ENCODE assay signal across 24 mouse cellular contexts in genomic region chr5:76947142-76947541, GRCm38 (mm10). TPM values are rescaled to one million over a fixed set of nuclear protein-coding genes. Genes with fewer than 3 reads are reported as not detected.
DNase-seq lines count a peak whose midpoint lies in the region; ATAC-seq and TF ChIP-seq lines count a peak whose summit lies in the region.
"Had no signal": no experiment of that assay in that cellular context is flagged by ENCODE, and none has a peak within 500 bp of the region (broad histone marks: within the 10 kb centered on the region; RNA-seq: fewer than 3 reads in every experiment).

No protein-coding gene starts in this region.

- no peaks in the 10 kb centered on the region for H3K27me3 ChIP-seq in heart, embryonic 13.5 days (replicated peaks)
- H3K27me3 ChIP-seq in liver, embryonic 12.5 days (replicated peaks) = no peaks in the 10 kb centered on the region
- H3K27me3 ChIP-seq in heart, postnatal 0 days (ENCODE audit: control insufficient read depth, insufficient read depth, low read length) = no peaks in the 10 kb centered on the region
- H3K27me3 ChIP-seq: embryonic facial prominence, embryonic 13.5 days; forebrain, embryonic 12.5 days; hindbrain, embryonic 13.5 days; midbrain, embryonic 13.5 days had no signal

- H3K36me3 ChIP-seq in heart, embryonic 13.5 days = peaks cover 14% of the 10 kb centered on the region; the same call in 1 of the 2 replicates
- H3K36me3 ChIP-seq in liver, embryonic 12.5 days = peaks cover 44% of the 10 kb centered on the region
- H3K36me3 ChIP-seq in heart, postnatal 0 days (replicated peaks; ENCODE audit: control insufficient read depth, insufficient read depth, low read length) = no peaks in the 10 kb centered on the region
- H3K36me3 ChIP-seq: hindbrain, embryonic 13.5 days; midbrain, embryonic 13.5 days had no signal

- TF ChIP-seq CTCF in heart, postnatal 0 days (IDR thresholded peaks at IDR 0.05; ENCODE audit: low read depth) = no peak

- no peak for ATAC-seq in heart, embryonic 13.5 days (ENCODE audit: extremely low read depth, insufficient number of reproducible peaks, low FRiP score, low TSS enrichment)
- ATAC-seq in liver, embryonic 12.5 days = no peak
- no peak for ATAC-seq in heart, postnatal 0 days (ENCODE audit: insufficient read depth, low read depth)
- no peak for ATAC-seq in granulocyte monocyte progenitor cell, adult 5-6 weeks (replicated peaks; ENCODE audit: poor library complexity, severe bottlenecking)
- ATAC-seq: midbrain, embryonic 13.5 days had no signal

- no peak overlapping the region for H3K4me3 ChIP-seq in heart, embryonic 13.5 days
- no peak overlapping the region for H3K4me3 ChIP-seq in liver, embryonic 12.5 days
- H3K4me3 ChIP-seq in heart, postnatal 0 days (ENCODE audit: low read depth, low read length) = no peak overlapping the region
- H3K4me3 ChIP-seq: embryonic facial prominence, embryonic 13.5 days; erythroblast, embryonic 14.5 days; forebrain, embryonic 12.5 days; hindbrain, embryonic 13.5 days; midbrain, embryonic 13.5 days had no signal

- WGBS in heart, embryonic 13.5 days = 56% methylated on average over 4 of the region's 4 CpGs
- WGBS in liver, embryonic 12.5 days (ENCODE audit: insufficient replicate concordance) = 68% methylated on average over 4 of the region's 4 CpGs
- 37% methylated on average over 4 of the region's 4 CpGs for WGBS in heart, postnatal 0 days

- TF ChIP-seq EP300 in heart, postnatal 0 days (IDR thresholded peaks at IDR 0.05; ENCODE audit: low read depth) = no peak

- peak; percentile 90 for DNase-seq in heart, adult 11 months
- DNase-seq in heart, postnatal 10 days = no peak
- no peak for DNase-seq in heart, postnatal 4 days
- no peak for DNase-seq in liver
- no peak for DNase-seq in heart, postnatal 0 days (ENCODE audit: low spot score)
- DNase-seq: adrenal gland, postnatal 25 days; cerebellum, adult 8-10 months; cerebellum, postnatal 36 days; embryo, embryonic 11 days; kidney, adult 18-20 months; lung, adult 2 months; lung, postnatal 14 days had no signal

- H3K4me1 ChIP-seq in heart, embryonic 13.5 days = peaks cover 55% of the 10 kb centered on the region
- H3K4me1 ChIP-seq in liver, embryonic 12.5 days = peaks cover 47% of the 10 kb centered on the region
- peaks cover 41% of the 10 kb centered on the region for H3K4me1 ChIP-seq in heart, postnatal 0 days (ENCODE audit: control insufficient read depth, insufficient read depth)

- 0 out of 2 replicates have a peak overlapping the region, but pooled peaks have one; percentile 42 for H3K4me2 ChIP-seq in heart, embryonic 13.5 days
- peak overlapping the region; percentile 27 for H3K4me2 ChIP-seq in liver, embryonic 12.5 days
- H3K4me2 ChIP-seq in heart, postnatal 0 days (ENCODE audit: low read depth, low read length) = no peak overlapping the region
- H3K4me2 ChIP-seq: embryonic facial prominence, embryonic 13.5 days; forebrain, embryonic 12.5 days; hindbrain, embryonic 13.5 days; midbrain, embryonic 13.5 days had no signal

- peak overlapping the region; percentile 71 for H3K27ac ChIP-seq in heart, embryonic 13.5 days (replicated peaks)
- no peak overlapping the region for H3K27ac ChIP-seq in liver, embryonic 12.5 days
- H3K27ac ChIP-seq in heart, postnatal 0 days (ENCODE audit: low read depth) = peak overlapping the region; percentile 68
- H3K27ac ChIP-seq: embryonic facial prominence, embryonic 13.5 days; forebrain, embryonic 12.5 days; hindbrain, embryonic 13.5 days; midbrain, embryonic 13.5 days had no signal

- H3K9ac ChIP-seq in heart, embryonic 13.5 days = no peak overlapping the region
- no peak overlapping the region for H3K9ac ChIP-seq in liver, embryonic 12.5 days
- H3K9ac ChIP-seq in heart, postnatal 0 days (replicated peaks; ENCODE audit: low read depth, low read length) = no peak overlapping the region
- H3K9ac ChIP-seq: embryonic facial prominence, embryonic 13.5 days; forebrain, embryonic 12.5 days; hindbrain, embryonic 13.5 days; midbrain, embryonic 13.5 days had no signal

- intact Hi-C loops in heart, postnatal 10 days (cut with DNase I) = no loop called here

- H3K9me3 ChIP-seq in heart, embryonic 13.5 days = no peaks in the 10 kb centered on the region
- H3K9me3 ChIP-seq in liver, embryonic 12.5 days (replicated peaks) = no peaks in the 10 kb centered on the region
- no peaks in the 10 kb centered on the region for H3K9me3 ChIP-seq in heart, postnatal 0 days (replicated peaks; ENCODE audit: control insufficient read depth, low read length)
- H3K9me3 ChIP-seq: embryonic facial prominence, embryonic 13.5 days; forebrain, embryonic 12.5 days; midbrain, embryonic 13.5 days had no signal

RNA-seq across cellular contexts. Expression of gene Paics, which starts 4.0 kb away (rescaled TPM):
- total RNA-seq in heart, postnatal 10 days (2021) = 100 to 1,000 TPM; 166 to 168 TPM
- 229 and 249 TPM in 2 replicates for polyA plus RNA-seq in heart, embryonic 13.5 days (2015; fragmentation: Nextera tagmentation; extraction: Ambion mirVana)
- 100 to 1,000 TPM; 173 to 183 TPM for total RNA-seq in heart, postnatal 4 days (2021)
- 246 and 250 TPM in 2 replicates for polyA plus RNA-seq in liver, embryonic 12.5 days (2016; fragmentation: Nextera tagmentation; extraction: Ambion mirVana)
- 173 and 191 TPM in 2 replicates for total RNA-seq in heart, postnatal 0 days (2014; rRNA removed; ENCODE audit: low replicate concordance)
- polyA plus RNA-seq in heart, postnatal 0 days (2015; fragmentation: Nextera tagmentation; extraction: Ambion mirVana) = 168 and 171 TPM in 2 replicates
- total RNA-seq in granulocyte monocyte progenitor cell, adult 5-6 weeks (2014; fragmentation: Nextera tagmentation) = 266 and 303 TPM in 2 replicates
- 463 and 482 TPM in 2 replicates for total RNA-seq in granulocyte monocyte progenitor cell, adult 5-6 weeks (2017)

RNA-seq across cellular contexts. Expression of gene Ppat, which starts 4.2 kb away (rescaled TPM):
- 10 to 100 TPM; 14.6 to 15.9 TPM for total RNA-seq in heart, postnatal 10 days (2021)
- 20.8 and 25.0 TPM in 2 replicates for polyA plus RNA-seq in heart, embryonic 13.5 days (2015; fragmentation: Nextera tagmentation; extraction: Ambion mirVana)
- 10 to 100 TPM; 19.3 to 21.0 TPM for total RNA-seq in heart, postnatal 4 days (2021)
- polyA plus RNA-seq in liver, embryonic 12.5 days (2016; fragmentation: Nextera tagmentation; extraction: Ambion mirVana) = 49.0 and 49.2 TPM in 2 replicates
- 15.7 and 16.2 TPM in 2 replicates for total RNA-seq in heart, postnatal 0 days (2014; rRNA removed; ENCODE audit: low replicate concordance)
- 20.2 and 24.2 TPM in 2 replicates for polyA plus RNA-seq in heart, postnatal 0 days (2015; fragmentation: Nextera tagmentation; extraction: Ambion mirVana)
- 45.5 and 46.1 TPM in 2 replicates for total RNA-seq in granulocyte monocyte progenitor cell, adult 5-6 weeks (2014; fragmentation: Nextera tagmentation)
- 73.6 and 87.8 TPM in 2 replicates for total RNA-seq in granulocyte monocyte progenitor cell, adult 5-6 weeks (2017)

RNA-seq across cellular contexts. Expression of gene Srp72, which starts 27.3 kb away (rescaled TPM):
- 10 to 100 TPM; 74.0 to 75.6 TPM for total RNA-seq in heart, postnatal 10 days (2021)
- 48.4 and 55.4 TPM in 2 replicates for polyA plus RNA-seq in heart, embryonic 13.5 days (2015; fragmentation: Nextera tagmentation; extraction: Ambion mirVana)
- total RNA-seq in heart, postnatal 4 days (2021) = 10 to 100 TPM; 72.0 to 72.7 TPM
- polyA plus RNA-seq in liver, embryonic 12.5 days (2016; fragmentation: Nextera tagmentation; extraction: Ambion mirVana) = 58.9 and 61.9 TPM in 2 replicates
- 21.8 and 37.8 TPM in 2 replicates for total RNA-seq in heart, postnatal 0 days (2014; rRNA removed; ENCODE audit: low replicate concordance)
- polyA plus RNA-seq in heart, postnatal 0 days (2015; fragmentation: Nextera tagmentation; extraction: Ambion mirVana) = 32.2 and 36.3 TPM in 2 replicates
- 188 and 189 TPM in 2 replicates for total RNA-seq in granulocyte monocyte progenitor cell, adult 5-6 weeks (2014; fragmentation: Nextera tagmentation)
- 145 and 146 TPM in 2 replicates for total RNA-seq in granulocyte monocyte progenitor cell, adult 5-6 weeks (2017)

RNA-seq across cellular contexts. Expression of gene Aasdh, which starts 41.8 kb away (rescaled TPM):
- 10 to 100 TPM; 10.1 to 14.4 TPM for total RNA-seq in heart, postnatal 10 days (2021)
- 14.8 and 18.9 TPM in 2 replicates for polyA plus RNA-seq in heart, embryonic 13.5 days (2015; fragmentation: Nextera tagmentation; extraction: Ambion mirVana)
- total RNA-seq in heart, postnatal 4 days (2021) = 10 to 100 TPM; 10.2 to 11.3 TPM
- 12.5 and 13.0 TPM in 2 replicates for polyA plus RNA-seq in liver, embryonic 12.5 days (2016; fragmentation: Nextera tagmentation; extraction: Ambion mirVana)
- 12.1 and 16.4 TPM in 2 replicates for total RNA-seq in heart, postnatal 0 days (2014; rRNA removed; ENCODE audit: low replicate concordance)
- 8.7 and 9.6 TPM in 2 replicates for polyA plus RNA-seq in heart, postnatal 0 days (2015; fragmentation: Nextera tagmentation; extraction: Ambion mirVana)
- total RNA-seq in granulocyte monocyte progenitor cell, adult 5-6 weeks (2014; fragmentation: Nextera tagmentation) = 18.1 and 33.9 TPM in 2 replicates
- total RNA-seq in granulocyte monocyte progenitor cell, adult 5-6 weeks (2017) = 21.9 and 38.7 TPM in 2 replicates

RNA-seq across cellular contexts. Expression of gene Arl9, which starts 56.7 kb away (rescaled TPM):
- not detected for total RNA-seq in heart, postnatal 10 days (2021)
- 0.31 TPM in 1 of 2 replicates, not detected in the other for polyA plus RNA-seq in heart, embryonic 13.5 days (2015; fragmentation: Nextera tagmentation; extraction: Ambion mirVana)
- total RNA-seq in heart, postnatal 4 days (2021) = not detected
- not detected in 2 replicates for polyA plus RNA-seq in liver, embryonic 12.5 days (2016; fragmentation: Nextera tagmentation; extraction: Ambion mirVana)
- not detected in 2 replicates for total RNA-seq in heart, postnatal 0 days (2014; rRNA removed; ENCODE audit: low replicate concordance)
- polyA plus RNA-seq in heart, postnatal 0 days (2015; fragmentation: Nextera tagmentation; extraction: Ambion mirVana) = not detected in 2 replicates
- 2.3 TPM in 1 of 2 replicates, not detected in the other for total RNA-seq in granulocyte monocyte progenitor cell, adult 5-6 weeks (2014; fragmentation: Nextera tagmentation)
- not detected in 2 replicates for total RNA-seq in granulocyte monocyte progenitor cell, adult 5-6 weeks (2017)
- total RNA-seq: gastrocnemius, postnatal 4 days; left cerebral cortex, postnatal 36 days; monocyte, adult 5-6 weeks had no signal
- polyA plus RNA-seq: embryonic facial prominence, embryonic 13.5 days; erythroblast, embryonic 14.5 days; forebrain, embryonic 12.5 days; lung, adult 2 months; midbrain, embryonic 13.5 days; small intestine, adult 2 months had no signal
